Mouse (Mus musculus) limb, embryonic 13.5 days (tissue): ENCODE measurements around the gene Pnkp. TPM values are rescaled to one million over a fixed set of nuclear protein-coding genes. Genes with fewer than 3 reads are reported as not detected.
A peak's percentile ranks its signal among the peaks of the same experiment; 100 is the strongest.

Experiments
- ATAC-seq: fragments of 200-750 bp; cut with Nextera tagmentation; 2 replicates; pipeline ENCODE4 v1.8.0; 2017; ENCODE audit warnings: low read depth, moderate number of reproducible peaks, moderate TSS enrichment; ENCODE audit not compliant: low FRiP score
- H3K27ac ChIP-seq: fragments of 300-500 bp; sonication (generic); 2 replicates; pipeline ENCODE4 v1.5.1; 2015; ENCODE audit warnings: inconsistent platforms, mild to moderate bottlenecking, moderate library complexity
- H3K27me3 ChIP-seq: fragments of 300-500 bp; sonication (generic); 2 replicates; pipeline ENCODE4 v1.6.1; 2015; ENCODE audit warnings: mild to moderate bottlenecking, inconsistent platforms
- H3K36me3 ChIP-seq: fragments of 300-500 bp; sonication (generic); 2 replicates; pipeline ENCODE4 v1.6.1; 2015; ENCODE audit warnings: inconsistent platforms, mild to moderate bottlenecking, moderate library complexity
- H3K4me1 ChIP-seq: fragments of 300-500 bp; sonication (generic); 2 replicates; pipeline ENCODE4 v1.6.1; 2015; ENCODE audit warnings: inconsistent platforms
- H3K4me2 ChIP-seq: fragments of 300-500 bp; sonication (generic); replicated peaks from 2 replicates; pipeline ENCODE4 v1.6.1; 2015; ENCODE audit warnings: inconsistent platforms, mild to moderate bottlenecking, moderate library complexity
- H3K4me3 ChIP-seq: fragments of 300-500 bp; sonication (generic); 2 replicates; pipeline ENCODE4 v1.5.1; 2015; ENCODE audit warnings: moderate library complexity, mild to moderate bottlenecking, inconsistent platforms
- H3K9ac ChIP-seq: fragments of 300-500 bp; sonication (generic); 2 replicates; pipeline ENCODE4 v1.6.1; 2015; ENCODE audit warnings: mild to moderate bottlenecking, inconsistent platforms
- H3K9me3 ChIP-seq: fragments of 300-500 bp; sonication (generic); 2 replicates; pipeline ENCODE4 v1.6.1; 2016; ENCODE audit warnings: inconsistent platforms
- WGBS: fragments of 180-500 bp; shearing (Covaris S2); methylation state at CpG from one replicate; pipeline ENCODE4 v1.1.7; 2015; 5-methylcytosine and 5-hydroxymethylcytosine counted together
- polyA plus RNA-seq: library from polyadenylated mRNA; unstranded; fragments of >200 nt; fragmentation: Nextera tagmentation; extraction: Ambion mirVana; gene quantifications from 2 replicates; pipeline ENCODE4 v1.2.1, GENCODE M21; 2015

The Pnkp gene
- polyA plus RNA-seq, 1 experiment from 2014 or later = 33.9 TPM

DNA sequence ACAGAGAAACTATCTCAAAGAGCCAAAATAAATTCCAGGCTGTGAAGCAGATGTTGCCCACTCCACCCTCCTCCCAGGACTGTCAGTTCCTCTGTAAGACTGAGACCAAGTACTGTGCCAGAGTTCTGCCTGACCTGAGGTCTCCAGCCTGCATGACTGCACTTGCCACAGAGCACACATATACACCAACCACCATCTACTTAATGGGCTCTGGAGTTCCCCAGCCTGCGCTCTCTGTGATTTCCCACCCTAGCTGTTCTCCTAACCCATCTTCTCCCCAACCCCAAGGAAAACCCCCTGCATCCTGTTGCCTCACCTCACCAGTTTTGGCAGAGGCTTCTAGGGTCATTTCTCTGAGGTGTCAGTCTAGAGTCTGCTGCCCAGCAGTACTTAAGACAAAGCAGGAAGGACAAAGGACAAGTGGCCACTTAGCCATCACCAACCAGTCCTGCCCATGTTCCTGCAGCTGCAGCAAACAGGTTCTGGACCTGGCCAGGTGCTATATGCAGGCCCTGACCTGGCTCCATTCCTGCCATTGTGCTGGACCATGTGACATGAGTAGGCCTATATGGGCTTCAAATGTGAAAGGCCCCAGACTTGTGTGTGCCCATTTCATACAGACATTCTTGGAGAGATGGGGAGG lies 21.4 kb upstream of the Pnkp start:
- WGBS = 97% methylated on average over 1 of the region's 1 CpGs
- ATAC-seq = no peak

DNA sequence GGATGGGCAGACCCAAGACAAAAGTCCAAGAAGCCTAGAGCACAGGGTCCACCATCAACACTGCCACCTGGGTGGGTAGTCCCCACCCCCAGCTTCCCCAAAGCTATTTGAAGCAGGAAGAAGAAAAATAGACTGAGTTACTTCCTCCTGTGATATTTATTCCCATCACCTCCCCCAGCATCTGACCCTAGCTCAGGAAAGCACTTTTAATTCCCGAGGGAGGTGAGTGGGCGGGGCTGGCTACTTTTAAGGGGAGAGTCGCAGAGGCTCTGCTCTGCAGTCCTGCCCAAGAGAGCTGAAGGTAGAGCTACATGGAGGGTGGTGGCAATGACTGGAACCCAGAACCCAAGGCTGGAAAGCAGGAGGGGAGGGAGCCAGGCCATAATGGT lies 20.9 kb upstream of the Pnkp start:
- peaks cover 31% of the 10 kb centered on the region for H3K4me1 ChIP-seq
- whole genome bisulfite sequencing = 45% methylated on average over 3 of the region's 3 CpGs

More for the DNA sequence above, 21.4 kb upstream of the Pnkp start:
- Histone ChIP-seq H3K36me3 (peaks cover 19% of the 10 kb centered on the region), H3K4me2 (no peak overlapping the region), H3K4me3 (no peak overlapping the region), H3K9ac (no peak overlapping the region), H3K9me3 (no peaks in the 10 kb centered on the region), H3K4me1 (peaks cover 31% of the 10 kb centered on the region), H3K27me3 (peaks cover 28% of the 10 kb centered on the region), H3K27ac (no peak overlapping the region)

DNA sequence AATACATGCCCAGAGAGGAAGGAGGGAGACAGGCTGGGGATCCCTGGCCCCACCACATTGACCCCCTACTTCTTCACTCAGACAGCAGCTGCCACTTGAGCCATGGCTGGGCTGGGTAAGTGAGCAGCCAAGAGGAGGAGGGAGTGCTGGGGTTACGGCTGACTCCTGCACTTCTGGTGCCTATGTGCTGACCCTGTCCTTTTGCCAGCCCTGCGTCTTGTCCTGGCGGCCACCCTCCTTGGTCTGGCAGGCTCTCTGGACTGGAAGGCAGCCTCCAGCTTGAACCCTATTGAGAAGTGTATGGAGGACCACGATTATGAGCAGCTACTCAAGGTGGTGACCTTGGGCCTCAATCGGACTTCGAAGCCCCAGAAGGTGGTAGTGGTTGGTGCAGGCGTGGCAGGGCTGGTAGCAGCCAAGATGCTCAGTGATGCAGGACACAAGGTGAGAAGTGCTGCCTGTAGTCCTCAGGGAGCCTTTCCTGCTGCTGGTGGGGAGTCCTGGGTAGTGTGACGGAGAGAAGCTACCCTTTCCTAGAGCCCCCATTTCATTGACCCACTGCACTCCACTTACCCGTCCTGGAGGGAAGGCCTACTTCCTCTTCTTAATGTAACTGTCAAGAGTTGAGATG lies 20.4 kb upstream of the Pnkp start:
- Histone ChIP-seq H3K4me3 (no peak overlapping the region), H3K4me1 (peaks cover 26% of the 10 kb centered on the region), H3K9ac (no peak overlapping the region), H3K36me3 (peaks cover 19% of the 10 kb centered on the region), H3K27me3 (peaks cover 39% of the 10 kb centered on the region), H3K27ac (no peak overlapping the region), H3K9me3 (no peaks in the 10 kb centered on the region), H3K4me2 (no peak overlapping the region)
- WGBS = 83% methylated on average over 9 of the region's 9 CpGs
- ATAC-seq = no peak

More for the DNA sequence above, 20.9 kb upstream of the Pnkp start:
- ATAC-seq = no peak
- Histone ChIP-seq H3K4me2 (no peak overlapping the region), H3K9me3 (no peaks in the 10 kb centered on the region), H3K4me3 (no peak overlapping the region), H3K9ac (no peak overlapping the region), H3K27ac (no peak overlapping the region), H3K36me3 (peaks cover 19% of the 10 kb centered on the region), H3K27me3 (peaks cover 33% of the 10 kb centered on the region)

DNA sequence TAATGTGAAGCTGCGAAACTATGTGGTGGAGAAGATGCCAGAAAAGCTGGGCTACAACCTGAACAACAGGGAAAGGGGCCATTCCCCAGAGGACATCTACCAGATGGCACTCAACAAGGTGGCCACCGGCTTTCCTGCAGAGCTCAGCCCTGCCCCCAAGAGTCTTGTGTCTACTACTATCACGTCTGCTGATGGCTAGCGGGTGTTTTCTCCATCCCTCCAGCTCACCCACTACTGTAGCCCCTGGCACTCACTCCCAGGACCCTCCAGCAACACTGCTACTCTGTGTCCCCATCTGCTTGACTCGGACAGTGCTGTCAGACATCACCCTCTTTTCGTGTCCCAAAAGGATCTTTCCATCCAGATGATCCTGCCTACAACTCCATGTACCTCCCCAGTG lies 18.9 kb upstream of the Pnkp start:
- no peak for ATAC-seq
- no peak overlapping the region for H3K9ac ChIP-seq

DNA sequence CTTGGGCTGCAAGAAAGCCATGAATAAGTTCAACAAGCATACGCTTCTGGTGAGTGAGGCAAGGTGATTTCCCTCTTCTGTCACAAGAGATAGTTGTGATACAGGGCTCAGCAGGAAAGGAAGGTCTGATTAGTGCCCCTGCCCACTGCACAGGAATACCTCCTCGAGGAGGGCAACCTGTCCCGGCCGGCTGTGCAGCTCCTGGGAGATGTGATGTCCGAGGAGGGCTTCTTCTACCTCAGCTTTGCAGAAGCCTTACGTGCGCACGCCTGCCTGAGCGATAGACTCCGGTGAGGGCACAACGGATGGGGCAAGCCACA lies 17.8 kb upstream of the Pnkp start:
- Histone ChIP-seq H3K27me3 (peaks cover 48% of the 10 kb centered on the region), H3K4me2 (peak overlapping the region; percentile 70), H3K27ac (no peak overlapping the region), H3K9ac (peak overlapping the region; percentile 67), H3K4me3 (peak overlapping the region; percentile 39), H3K9me3 (no peaks in the 10 kb centered on the region), H3K4me1 (peaks cover 15% of the 10 kb centered on the region), H3K36me3 (peaks cover 38% of the 10 kb centered on the region)
- no peak for ATAC-seq
- WGBS = 30% methylated on average over 11 of the region's 11 CpGs

More for the DNA sequence above, 18.9 kb upstream of the Pnkp start:
- Histone ChIP-seq H3K9me3 (no peaks in the 10 kb centered on the region), H3K4me1 (peaks cover 15% of the 10 kb centered on the region), H3K4me2 (no peak overlapping the region), H3K27ac (no peak overlapping the region), H3K27me3 (peaks cover 48% of the 10 kb centered on the region), H3K36me3 (peaks cover 28% of the 10 kb centered on the region), H3K4me3 (no peak overlapping the region)
- 87% methylated on average over 6 of the region's 6 CpGs for WGBS

DNA sequence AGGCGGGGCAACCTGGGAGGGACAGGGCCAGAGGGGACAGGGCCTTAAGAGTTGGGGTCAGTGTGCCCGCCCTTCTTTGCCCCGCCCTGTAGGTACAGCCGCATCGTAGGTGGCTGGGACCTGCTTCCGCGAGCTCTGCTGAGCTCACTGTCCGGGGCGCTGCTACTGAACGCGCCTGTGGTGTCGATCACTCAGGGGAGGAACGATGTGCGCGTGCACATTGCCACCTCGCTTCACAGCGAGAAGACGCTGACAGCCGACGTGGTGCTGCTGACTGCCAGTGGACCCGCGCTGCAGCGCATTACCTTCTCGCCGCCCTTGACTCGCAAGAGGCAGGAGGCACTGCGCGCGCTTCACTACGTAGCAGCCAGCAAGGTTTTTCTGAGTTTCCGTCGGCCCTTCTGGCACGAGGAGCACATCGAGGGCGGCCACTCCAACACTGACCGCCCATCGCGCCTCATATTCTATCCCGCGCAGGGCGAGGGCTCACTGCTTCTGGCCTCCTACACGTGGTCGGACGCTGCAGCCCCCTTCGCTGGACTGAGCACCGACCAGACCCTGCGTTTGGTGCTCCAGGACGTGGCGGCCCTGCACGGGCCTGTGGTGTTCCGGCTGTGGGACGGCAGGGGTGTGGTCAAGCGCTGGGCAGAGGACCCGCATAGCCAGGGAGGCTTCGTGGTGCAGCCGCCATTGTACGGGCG lies 17.3 kb upstream of the Pnkp start:
- Histone ChIP-seq H3K4me3 (peak overlapping the region; percentile 39), H3K9ac (peak overlapping the region; percentile 67), H3K9me3 (no peaks in the 10 kb centered on the region), H3K4me1 (peaks cover 15% of the 10 kb centered on the region), H3K36me3 (peaks cover 43% of the 10 kb centered on the region), H3K27ac (no peak overlapping the region), H3K27me3 (peaks cover 48% of the 10 kb centered on the region), H3K4me2 (peak overlapping the region; percentile 70)
- peak; percentile 25 for ATAC-seq
- WGBS = 1% methylated on average over 58 of the region's 58 CpGs

DNA sequence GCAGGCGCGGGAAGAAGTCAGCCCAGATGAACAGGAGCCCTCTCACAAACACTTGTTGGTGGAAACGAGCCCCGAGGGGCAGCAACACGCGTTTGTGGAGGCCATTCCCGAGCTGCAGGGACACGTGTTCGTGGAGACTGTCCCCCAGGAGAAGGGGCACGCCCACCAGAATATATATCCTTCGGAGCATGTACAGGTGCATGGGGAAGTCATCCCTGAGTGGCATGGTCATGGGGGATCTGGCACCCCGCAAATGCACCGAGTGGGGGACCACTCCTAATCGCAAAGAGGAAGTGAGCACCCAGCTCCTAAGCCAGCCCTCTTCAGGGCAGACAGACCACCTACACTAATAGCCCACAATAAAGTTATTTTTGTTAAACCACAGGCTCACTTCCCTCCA lies 16.5 kb upstream of the Pnkp start:
- Histone ChIP-seq H3K4me1 (peaks cover 15% of the 10 kb centered on the region), H3K36me3 (peaks cover 51% of the 10 kb centered on the region), H3K9me3 (no peaks in the 10 kb centered on the region), H3K4me3 (peak overlapping the region; percentile 39; the same call in 1 of the 2 replicates), H3K9ac (peak overlapping the region; percentile 67), H3K27me3 (peaks cover 48% of the 10 kb centered on the region), H3K4me2 (peak overlapping the region; percentile 70), H3K27ac (no peak overlapping the region)
- no peak for ATAC-seq
- 49% methylated on average over 14 of the region's 14 CpGs for WGBS

- Histone ChIP-seq H3K4me1 (peaks cover 15% of the 10 kb centered on the region), H3K27ac (no peak overlapping the region), H3K9me3 (no peaks in the 10 kb centered on the region), H3K4me2 (no peak overlapping the region), H3K27me3 (peaks cover 48% of the 10 kb centered on the region), H3K9ac (no peak overlapping the region), H3K4me3 (no peak overlapping the region), H3K36me3 (peaks cover 66% of the 10 kb centered on the region)
- WGBS = 91% methylated on average over 8 of the region's 8 CpGs
- no peak for ATAC-seq
These were observed 15.0 kb upstream of the Pnkp start for GRCm38 (mm10) chr7:44841825-44842463.

- no peak overlapping the region for H3K9ac ChIP-seq
- no peak overlapping the region for H3K27ac ChIP-seq
- peaks cover 16% of the 10 kb centered on the region for H3K4me1 ChIP-seq
- no peaks in the 10 kb centered on the region for H3K9me3 ChIP-seq
- 91% methylated on average over 10 of the region's 10 CpGs for WGBS
- H3K4me2 ChIP-seq = no peak overlapping the region
- no peak for ATAC-seq
- no peak overlapping the region for H3K4me3 ChIP-seq
- peaks cover 67% of the 10 kb centered on the region for H3K36me3 ChIP-seq
- H3K27me3 ChIP-seq = peaks cover 25% of the 10 kb centered on the region
These were observed 11.9 kb upstream of the Pnkp start for GRCm38 (mm10) chr7:44845006-44845405.

DNA sequence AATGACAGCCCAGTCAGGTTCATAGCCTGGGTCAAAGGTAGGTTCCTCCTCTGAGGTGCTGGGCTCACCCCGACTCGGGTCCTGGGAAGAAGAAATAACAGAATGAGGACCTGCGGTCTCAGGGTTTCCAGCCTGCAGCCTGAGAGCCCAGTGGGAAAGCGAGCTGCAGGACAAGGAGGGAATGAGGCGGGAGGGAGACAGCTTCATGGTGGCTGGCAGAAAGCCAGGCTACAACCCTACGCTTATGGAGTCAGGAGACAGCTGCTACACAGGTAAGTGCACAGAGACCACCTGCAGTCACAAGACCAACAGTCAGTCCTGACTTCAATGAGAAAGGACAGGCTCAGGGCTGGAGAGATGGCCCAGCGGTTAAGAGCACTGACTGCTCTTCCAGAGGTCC lies 10.1 kb upstream of the Pnkp start:
- Histone ChIP-seq H3K9me3 (no peaks in the 10 kb centered on the region), H3K27ac (no peak overlapping the region), H3K4me1 (peaks cover 25% of the 10 kb centered on the region), H3K4me2 (no peak overlapping the region), H3K36me3 (peaks cover 58% of the 10 kb centered on the region), H3K9ac (no peak overlapping the region), H3K27me3 (peaks cover 7% of the 10 kb centered on the region), H3K4me3 (no peak overlapping the region)
- ATAC-seq = no peak
- WGBS = 91% methylated on average over 7 of the region's 7 CpGs

DNA sequence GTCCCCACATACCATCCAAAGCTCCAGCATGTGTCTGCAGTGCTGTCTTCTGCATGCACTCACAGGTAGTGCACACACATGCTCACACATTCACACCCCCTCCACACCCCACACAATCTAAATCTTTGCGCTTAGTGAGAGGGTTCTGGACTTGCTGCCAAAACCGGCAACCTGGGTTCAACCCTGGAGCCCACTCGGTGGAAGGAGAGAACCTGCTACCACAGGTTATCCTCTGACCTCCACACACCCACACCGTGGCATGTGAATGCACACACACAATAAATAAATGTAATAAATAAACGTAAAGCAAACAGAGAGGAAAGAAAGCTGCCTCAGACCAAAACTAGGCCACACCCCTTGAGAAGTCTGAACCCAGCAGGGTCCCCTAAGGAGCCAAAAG lies 9.2 kb upstream of the Pnkp start:
- H3K9me3 ChIP-seq = no peaks in the 10 kb centered on the region
- ATAC-seq = no peak
- peaks cover 31% of the 10 kb centered on the region for H3K4me1 ChIP-seq
- H3K36me3 ChIP-seq = peaks cover 52% of the 10 kb centered on the region
- H3K4me2 ChIP-seq = peak overlapping the region; percentile 94
- peak overlapping the region; percentile 64 for H3K9ac ChIP-seq
- no peak overlapping the region for H3K27ac ChIP-seq
- peak overlapping the region; percentile 79 for H3K4me3 ChIP-seq
- H3K27me3 ChIP-seq = no peaks in the 10 kb centered on the region
- 70% methylated on average over 5 of the region's 5 CpGs for WGBS
